Mouse (Mus musculus) hindbrain, embryonic 15.5 days (tissue): ENCODE measurements at regions not wholly inside any gene's neighbourhood (a gene's known extent, or its start where the extent isn't known, plus 50 kb on each side); places are given as distances from the start of the nearest gene placed in this dataset. TPM values are rescaled to one million over a fixed set of nuclear protein-coding genes. Genes with fewer than 3 reads are reported as not detected.

Experiments
- ATAC-seq: fragments of 200-750 bp; cut with Nextera tagmentation; 2 replicates; pipeline ENCODE4 v1.8.0; 2017; ENCODE audit warnings: low read depth, moderate number of reproducible peaks, moderate TSS enrichment; ENCODE audit not compliant: low FRiP score
- H3K27ac ChIP-seq: fragments of 300-500 bp; sonication (generic); replicated peaks from 2 replicates; pipeline ENCODE4 v1.5.1; 2015; ENCODE audit warnings: mild to moderate bottlenecking, inconsistent platforms
- H3K27me3 ChIP-seq: fragments of 300-500 bp; sonication (generic); 2 replicates; pipeline ENCODE4 v1.6.1; 2015; ENCODE audit warnings: control low read depth, inconsistent platforms
- H3K36me3 ChIP-seq: fragments of 300-500 bp; sonication (generic); 2 replicates; pipeline ENCODE4 v1.6.1; 2015; ENCODE audit warnings: control low read depth, inconsistent platforms
- H3K4me1 ChIP-seq: fragments of 300-500 bp; sonication (generic); replicated peaks from 2 replicates; pipeline ENCODE4 v1.6.1; 2015; ENCODE audit warnings: control low read depth, inconsistent platforms
- H3K4me2 ChIP-seq: fragments of 300-500 bp; sonication (generic); 2 replicates; pipeline ENCODE4 v1.6.1; 2015; ENCODE audit warnings: moderate library complexity, mild to moderate bottlenecking, inconsistent platforms
- H3K4me3 ChIP-seq: fragments of 300-500 bp; sonication (generic); 2 replicates; pipeline ENCODE4 v1.5.1; 2015; ENCODE audit warnings: mild to moderate bottlenecking, inconsistent platforms
- H3K9ac ChIP-seq: fragments of 300-500 bp; sonication (generic); 2 replicates; pipeline ENCODE4 v1.6.1; 2015; ENCODE audit warnings: inconsistent platforms
- H3K9me3 ChIP-seq: fragments of 300-500 bp; sonication (generic); 2 replicates; pipeline ENCODE4 v1.6.1; 2016; ENCODE audit warnings: control low read depth, inconsistent platforms
- WGBS: fragments of 180-500 bp; shearing (Covaris S2); methylation state at CpG from one replicate; pipeline ENCODE4 v1.1.7; 2015; 5-methylcytosine and 5-hydroxymethylcytosine counted together
- microRNA-seq: library from miRNA; unstranded; fragments of <30 nt; microRNA quantifications from one replicate; pipeline ENCODE4, GENCODE M21; 2016

DNA sequence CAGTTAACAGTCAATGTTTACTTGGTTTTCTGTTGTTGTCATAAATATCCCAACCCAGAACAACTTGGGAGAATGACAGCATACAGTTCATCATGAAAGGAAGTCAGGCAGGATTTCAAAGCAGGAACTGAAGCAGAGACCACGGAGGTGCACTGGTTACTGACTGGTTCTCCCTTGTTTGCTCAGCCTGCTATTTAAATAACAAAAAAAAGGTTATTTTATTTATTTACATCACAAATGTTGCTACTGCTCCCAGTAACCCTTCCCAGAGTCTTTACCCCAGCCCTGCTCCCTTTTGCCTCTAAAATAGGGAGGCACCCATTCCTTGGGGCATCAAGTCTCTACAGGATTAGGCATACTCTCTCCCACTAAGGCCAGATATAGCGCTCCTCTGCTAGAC, 461.8 kb upstream of the Slc8a1 start:
- 68% methylated on average over 2 of the region's 2 CpGs for WGBS

DNA sequence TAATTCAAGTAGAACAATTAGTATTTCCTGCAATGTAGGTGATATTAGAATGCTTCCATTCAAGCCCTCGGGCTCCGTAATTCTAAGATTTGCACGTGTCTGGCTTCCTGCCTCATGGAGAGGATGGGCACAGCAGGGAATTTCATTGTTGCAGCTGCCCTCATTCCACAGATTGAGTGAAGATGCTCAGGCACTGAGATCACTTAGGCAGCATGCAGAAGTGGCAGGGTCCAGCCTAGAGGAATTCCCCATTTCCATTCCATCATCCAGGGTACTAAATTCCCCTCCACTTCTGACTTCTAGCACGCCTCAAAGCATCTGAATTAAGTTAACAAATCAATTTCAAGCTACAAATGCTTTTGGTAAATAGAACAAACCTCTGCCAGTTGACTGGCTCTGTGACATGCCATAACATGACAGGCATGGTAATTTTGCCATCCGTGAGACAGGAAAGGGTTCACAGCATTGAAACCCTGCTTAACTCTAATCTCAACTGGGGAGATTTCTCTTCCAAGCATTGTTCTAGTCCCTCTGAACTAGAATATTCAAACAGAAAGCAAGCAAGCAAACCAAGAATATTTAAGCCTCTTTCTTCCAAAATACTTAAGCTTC, 461.0 kb upstream of the Slc8a1 start:
- ATAC-seq: peak; percentile 68
- Histone ChIP-seq H3K4me3 (no peak overlapping the region), H3K36me3 (no peaks in the 10 kb centered on the region), H3K27ac (no peak overlapping the region), H3K4me2 (no peak overlapping the region), H3K9me3 (no peaks in the 10 kb centered on the region), H3K4me1 (no peaks in the 10 kb centered on the region), H3K9ac (no peak overlapping the region), H3K27me3 (no peaks in the 10 kb centered on the region)
- 9% methylated on average over 5 of the region's 5 CpGs for WGBS

More for the DNA sequence above, 461.8 kb upstream of the Slc8a1 start:
- no peaks in the 10 kb centered on the region for H3K4me1 ChIP-seq
- H3K4me3 ChIP-seq: no peak overlapping the region
- no peaks in the 10 kb centered on the region for H3K9me3 ChIP-seq
- no peaks in the 10 kb centered on the region for H3K27me3 ChIP-seq
- ATAC-seq: no peak
- H3K36me3 ChIP-seq: no peaks in the 10 kb centered on the region
- H3K4me2 ChIP-seq: no peak overlapping the region
- no peak overlapping the region for H3K9ac ChIP-seq
- H3K27ac ChIP-seq: no peak overlapping the region

- Histone ChIP-seq H3K9me3 (no peaks in the 10 kb centered on the region), H3K4me1 (no peaks in the 10 kb centered on the region), H3K9ac (no peak overlapping the region), H3K4me2 (no peak overlapping the region), H3K4me3 (no peak overlapping the region), H3K36me3 (no peaks in the 10 kb centered on the region), H3K27me3 (no peaks in the 10 kb centered on the region), H3K27ac (no peak overlapping the region)
- 74% methylated on average over 2 of the region's 2 CpGs for WGBS
- ATAC-seq: no peak
Measured at GRCm38 (mm10) chr17:82184261-82184660, 446.1 kb upstream of the Slc8a1 start.

DNA sequence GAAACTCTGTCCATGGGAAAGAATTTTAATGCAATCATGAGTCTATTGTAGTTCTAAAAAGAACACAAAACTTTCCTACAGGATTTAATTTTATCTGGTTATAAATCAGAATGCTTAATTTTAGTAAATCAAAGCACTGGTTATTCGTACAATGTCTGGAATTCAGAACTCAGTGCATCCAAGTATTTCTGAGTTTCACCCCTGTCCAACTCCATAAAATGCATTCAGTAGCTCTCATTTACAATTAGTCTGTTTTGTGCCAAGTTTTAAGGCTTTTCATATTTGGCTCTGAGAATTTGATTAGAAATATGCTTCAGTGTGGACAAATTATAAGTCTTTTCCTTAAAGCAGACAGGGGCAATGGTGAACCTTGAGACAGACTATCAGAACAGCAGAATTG, 433.0 kb upstream of the Slc8a1 start:
- no peak overlapping the region for H3K4me3 ChIP-seq
- no peaks in the 10 kb centered on the region for H3K9me3 ChIP-seq
- H3K27ac ChIP-seq: no peak overlapping the region
- WGBS: 93% methylated on average over 1 of the region's 1 CpGs
- H3K4me2 ChIP-seq: no peak overlapping the region
- no peak for ATAC-seq
- H3K27me3 ChIP-seq: no peaks in the 10 kb centered on the region
- no peaks in the 10 kb centered on the region for H3K4me1 ChIP-seq
- no peak overlapping the region for H3K9ac ChIP-seq
- no peaks in the 10 kb centered on the region for H3K36me3 ChIP-seq

DNA sequence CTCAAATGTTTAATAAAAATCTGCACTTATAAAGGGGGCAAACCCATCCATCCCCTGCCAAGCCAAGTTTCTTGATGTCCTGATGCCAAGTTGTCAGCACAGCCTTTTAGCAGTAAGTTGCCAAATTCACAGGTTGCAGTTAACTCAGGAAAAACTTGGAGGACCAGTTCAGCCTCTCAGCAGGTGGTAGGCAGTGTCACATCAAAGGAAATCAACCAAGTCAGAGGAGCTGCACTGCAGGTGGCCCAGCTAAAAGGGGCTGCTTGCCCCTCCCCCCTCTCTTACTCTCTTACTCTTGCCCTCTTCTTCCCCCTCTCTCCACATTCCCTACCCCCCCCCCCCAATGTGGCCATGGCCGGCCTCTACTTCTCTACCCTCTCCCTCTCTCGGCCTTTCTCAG, 415.3 kb upstream of the Slc8a1 start:
- ATAC-seq: no peak
- Histone ChIP-seq H3K4me1 (no peaks in the 10 kb centered on the region), H3K27me3 (no peaks in the 10 kb centered on the region), H3K9ac (no peak overlapping the region), H3K4me2 (no peak overlapping the region), H3K36me3 (no peaks in the 10 kb centered on the region), H3K27ac (no peak overlapping the region), H3K9me3 (no peaks in the 10 kb centered on the region), H3K4me3 (no peak overlapping the region)
- WGBS: 45% methylated on average over 2 of the region's 2 CpGs

DNA sequence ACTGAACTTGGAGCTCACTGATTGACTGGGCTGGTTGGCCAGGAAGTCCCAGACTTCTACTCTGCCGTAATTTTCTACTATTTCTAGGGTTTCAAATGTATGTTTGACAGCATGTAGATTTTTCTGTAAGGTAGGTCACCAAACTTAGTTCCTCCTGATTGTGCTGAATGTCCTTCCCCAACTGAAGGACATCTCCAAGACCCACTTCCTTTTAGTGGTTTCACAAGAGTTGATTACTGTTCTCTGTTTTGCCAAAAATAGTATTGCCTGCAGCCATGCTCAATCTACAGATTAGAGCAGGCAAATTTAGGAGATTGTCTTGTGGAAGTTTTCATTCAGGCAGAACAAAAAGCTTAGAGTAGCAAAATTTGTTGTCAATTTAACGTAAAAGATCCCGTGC, 396.7 kb upstream of the Slc8a1 start:
- no peak overlapping the region for H3K9ac ChIP-seq
- no peak overlapping the region for H3K4me2 ChIP-seq
- H3K4me1 ChIP-seq: no peaks in the 10 kb centered on the region
- H3K36me3 ChIP-seq: no peaks in the 10 kb centered on the region
- H3K9me3 ChIP-seq: no peaks in the 10 kb centered on the region
- no peak overlapping the region for H3K27ac ChIP-seq
- ATAC-seq: no peak
- 83% methylated on average over 3 of the region's 3 CpGs for WGBS
- no peaks in the 10 kb centered on the region for H3K27me3 ChIP-seq
- no peak overlapping the region for H3K4me3 ChIP-seq

DNA sequence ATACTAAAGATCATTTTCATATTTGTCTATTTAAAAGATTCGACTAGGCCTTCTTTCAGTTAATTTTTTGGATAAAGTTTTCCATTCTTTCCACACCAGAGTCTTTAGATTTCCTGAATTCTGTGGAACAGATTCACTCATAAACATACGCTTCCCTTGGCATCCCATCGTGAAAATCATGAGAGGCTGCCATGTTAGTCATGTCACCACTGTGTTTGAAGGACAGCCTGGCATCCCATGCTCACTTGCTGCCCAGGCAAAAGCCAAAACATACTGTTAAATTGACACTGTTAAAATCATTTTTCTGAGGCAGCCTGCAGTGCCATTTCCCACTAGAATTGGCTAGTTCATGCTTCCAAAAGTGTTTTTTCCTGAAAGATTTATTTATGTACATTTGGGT, 394.8 kb upstream of the Slc8a1 start:
- Histone ChIP-seq H3K27me3 (no peaks in the 10 kb centered on the region), H3K27ac (no peak overlapping the region), H3K9me3 (no peaks in the 10 kb centered on the region), H3K36me3 (no peaks in the 10 kb centered on the region), H3K9ac (no peak overlapping the region), H3K4me3 (no peak overlapping the region), H3K4me2 (no peak overlapping the region), H3K4me1 (no peaks in the 10 kb centered on the region)
- 89% methylated on average over 3 of the region's 3 CpGs for WGBS
- ATAC-seq: no peak

GRCm38 (mm10) chr17:82087141-82087540, 349.0 kb upstream of the Slc8a1 start:
- no peak overlapping the region for H3K9ac ChIP-seq
- H3K4me2 ChIP-seq: no peak overlapping the region
- H3K4me1 ChIP-seq: no peaks in the 10 kb centered on the region
- no peak for ATAC-seq
- WGBS: 93% methylated on average over 3 of the region's 3 CpGs
- no peaks in the 10 kb centered on the region for H3K27me3 ChIP-seq
- no peak overlapping the region for H3K4me3 ChIP-seq
- H3K27ac ChIP-seq: no peak overlapping the region
- no peaks in the 10 kb centered on the region for H3K9me3 ChIP-seq
- H3K36me3 ChIP-seq: no peaks in the 10 kb centered on the region

DNA sequence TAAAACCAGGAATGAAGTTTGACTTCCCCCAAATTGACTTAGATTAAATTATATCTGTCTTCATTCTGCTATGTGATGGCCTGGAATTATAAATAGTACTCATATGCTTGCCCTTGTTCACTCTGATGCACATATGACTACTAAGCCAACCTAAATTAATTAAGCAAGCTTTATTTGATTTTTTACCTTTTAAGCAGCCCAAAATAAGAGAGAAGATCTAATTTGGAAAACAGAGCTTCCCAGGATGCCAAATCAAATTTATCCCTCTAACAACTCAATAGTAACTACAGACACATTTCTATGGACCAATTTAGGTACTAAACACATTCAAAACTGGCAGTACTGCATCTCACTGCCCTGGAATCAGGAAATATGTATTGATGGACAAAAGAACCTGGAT, 342.1 kb upstream of the Slc8a1 start:
- Histone ChIP-seq H3K27ac (no peak overlapping the region), H3K36me3 (no peaks in the 10 kb centered on the region), H3K27me3 (no peaks in the 10 kb centered on the region), H3K4me2 (no peak overlapping the region), H3K9me3 (no peaks in the 10 kb centered on the region), H3K4me1 (no peaks in the 10 kb centered on the region), H3K9ac (no peak overlapping the region), H3K4me3 (no peak overlapping the region)
- ATAC-seq: no peak

Small RNA genes in the stretch of these regions (microRNA-seq; reads per million reads assigned to microRNA genes)
- gene Gm23400 (not detected), gene Gm27359 (not detected)
